Mouse (Mus musculus) midbrain, embryonic 15.5 days (tissue): Measurements from ENCODE around the gene Acnat1. TPM values are rescaled to one million over a fixed set of nuclear protein-coding genes. Genes with fewer than 3 reads are reported as not detected.
A peak's percentile ranks its signal among the peaks of the same experiment; 100 is the strongest.
"Not testable (repeated sequence)": the region's sequence is repeated elsewhere in the genome, so short reads cannot be mapped to it uniquely, and the experiment has no call there.

Source experiments
- ATAC-seq: fragments of 200-750 bp; cut with Nextera tagmentation; replicated peaks from 2 replicates; pipeline ENCODE4 v1.8.0; 2017; ENCODE audit warnings: moderate TSS enrichment
- H3K27ac ChIP-seq: fragments of 300-500 bp; sonication (generic); 2 replicates; pipeline ENCODE4 v1.5.1; 2015; ENCODE audit warnings: mild to moderate bottlenecking, inconsistent platforms
- H3K27me3 ChIP-seq: fragments of 300-500 bp; sonication (generic); replicated peaks from 2 replicates; pipeline ENCODE4 v1.6.1; 2015; ENCODE audit warnings: inconsistent platforms
- H3K36me3 ChIP-seq: fragments of 300-500 bp; sonication (generic); replicated peaks from 2 replicates; pipeline ENCODE4 v1.6.1; 2015; ENCODE audit warnings: inconsistent platforms
- H3K4me1 ChIP-seq: fragments of 300-500 bp; sonication (generic); 2 replicates; pipeline ENCODE4 v1.6.1; 2015; ENCODE audit warnings: inconsistent platforms
- H3K4me2 ChIP-seq: fragments of 300-500 bp; sonication (generic); 2 replicates; pipeline ENCODE4 v1.6.1; 2015; ENCODE audit warnings: inconsistent platforms, mild to moderate bottlenecking, moderate library complexity
- H3K4me3 ChIP-seq: fragments of 300-500 bp; sonication (generic); 2 replicates; pipeline ENCODE4 v1.5.1; 2015; ENCODE audit warnings: mild to moderate bottlenecking, inconsistent platforms
- H3K9ac ChIP-seq: fragments of 300-500 bp; sonication (generic); 2 replicates; pipeline ENCODE4 v1.6.1; 2015; ENCODE audit warnings: mild to moderate bottlenecking, inconsistent platforms
- H3K9me3 ChIP-seq: fragments of 300-500 bp; sonication (generic); 2 replicates; pipeline ENCODE4 v1.6.1; 2016; ENCODE audit warnings: inconsistent platforms
- WGBS: fragments of 180-500 bp; shearing (Covaris S2); methylation state at CpG from one replicate; pipeline ENCODE4 v1.1.7; 2015; ENCODE audit warnings: mixed read lengths; 5-methylcytosine and 5-hydroxymethylcytosine counted together
- polyA plus RNA-seq: library from polyadenylated mRNA; unstranded; fragments of >200 nt; fragmentation: Nextera tagmentation; extraction: Ambion mirVana; gene quantifications from 2 replicates; pipeline ENCODE4 v1.2.1, GENCODE M21; 2015

Acnat1 gene
- polyA plus RNA-seq, 1 experiment from 2014 or later = not detected

DNA sequence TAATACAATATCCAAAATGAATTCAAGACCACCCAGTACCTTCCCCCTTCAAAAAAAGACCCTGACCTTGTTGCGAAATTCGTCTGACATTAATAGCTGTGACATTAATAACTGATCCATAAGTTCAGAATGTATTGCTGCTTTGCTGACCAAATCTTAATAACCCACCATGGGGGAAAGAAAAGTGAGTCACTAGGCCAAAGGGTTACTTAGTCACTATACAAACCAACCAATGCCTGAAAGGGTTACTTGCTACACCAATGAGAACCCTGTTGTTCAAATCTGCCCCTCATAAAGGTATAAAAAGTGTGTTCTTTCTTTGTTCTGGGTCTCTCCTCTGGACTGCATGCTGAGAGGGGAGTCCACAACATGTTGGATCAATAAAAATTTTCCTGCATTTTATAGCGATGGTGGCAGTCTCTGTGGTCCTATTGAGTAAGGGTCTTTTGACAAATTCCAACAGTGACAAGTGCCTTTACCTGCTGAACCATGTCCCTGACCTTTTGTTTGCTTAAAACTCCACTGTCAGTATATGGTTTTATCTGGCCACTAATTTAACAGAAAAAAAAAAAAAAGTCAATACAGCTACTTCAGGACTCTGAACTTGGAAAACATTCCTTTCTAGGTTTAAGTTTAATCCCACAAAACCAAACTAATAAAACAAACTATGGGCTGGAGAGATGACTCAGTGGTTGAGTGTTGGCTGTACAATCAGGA is 12.4 kb upstream of the Acnat1 start:
- H3K36me3 ChIP-seq, H3K4me1 ChIP-seq, H3K9me3 ChIP-seq, H3K9ac ChIP-seq, H3K27me3 ChIP-seq, H3K27ac ChIP-seq, H3K4me3 ChIP-seq, H3K4me2 ChIP-seq, ATAC-seq: not testable (repeated sequence)
- 78% methylated on average over 3 of the region's 3 CpGs for WGBS

DNA sequence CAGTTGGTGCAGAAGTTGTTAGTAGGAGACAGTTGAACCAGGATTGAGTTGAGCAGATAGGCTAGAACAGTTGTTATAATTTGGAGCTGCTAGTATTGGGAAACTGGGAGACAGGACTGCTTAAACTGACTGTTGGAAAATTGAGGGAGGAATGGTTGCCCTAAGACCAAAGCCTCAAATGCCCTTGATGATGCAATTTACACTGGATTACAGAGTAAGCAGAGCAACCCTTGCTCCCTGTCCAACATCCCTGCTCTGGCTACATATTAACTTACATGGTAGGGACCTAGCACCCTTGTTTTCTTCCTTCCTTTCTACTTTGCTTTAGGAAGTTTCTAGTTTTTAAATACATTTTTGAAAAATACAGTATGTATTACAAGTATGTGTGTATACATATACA is 11.7 kb upstream of the Acnat1 start:
- H3K27ac ChIP-seq = no peak overlapping the region
- no peaks in the 10 kb centered on the region for H3K27me3 ChIP-seq
- H3K9me3 ChIP-seq = no peaks in the 10 kb centered on the region
- H3K9ac ChIP-seq = no peak overlapping the region
- H3K4me1 ChIP-seq = no peaks in the 10 kb centered on the region
- no peaks in the 10 kb centered on the region for H3K36me3 ChIP-seq
- H3K4me3 ChIP-seq = no peak overlapping the region
- H3K4me2 ChIP-seq = no peak overlapping the region
- ATAC-seq = no peak

DNA sequence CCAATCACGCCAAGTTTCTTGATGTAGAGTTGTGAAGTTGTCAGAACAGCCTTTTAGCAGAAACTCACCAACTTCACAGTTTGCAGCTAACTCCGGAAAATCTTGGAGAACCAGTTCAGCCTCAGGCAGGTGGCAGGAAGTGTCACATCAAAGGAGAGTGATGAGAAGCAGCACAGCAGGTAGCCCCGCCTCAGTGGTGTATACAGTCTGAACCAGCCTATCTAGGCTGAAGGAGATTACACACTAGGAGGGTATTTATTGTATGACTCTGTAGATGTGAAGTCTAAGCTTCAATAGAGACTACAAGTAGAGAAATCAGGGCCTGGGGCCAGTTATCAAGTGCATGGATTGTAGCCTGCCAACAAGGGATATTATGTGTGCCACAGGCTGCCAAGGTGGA is 7.2 kb upstream of the Acnat1 start:
- no peak overlapping the region for H3K27ac ChIP-seq
- ATAC-seq = 0 out of 2 replicates have a peak, but pooled peaks have one; percentile 27
- no peak overlapping the region for H3K9ac ChIP-seq
- WGBS = 56% methylated on average over 3 of the region's 3 CpGs
- H3K4me2 ChIP-seq = no peak overlapping the region
- no peaks in the 10 kb centered on the region for H3K9me3 ChIP-seq
- H3K4me3 ChIP-seq = no peak overlapping the region
- H3K27me3 ChIP-seq = no peaks in the 10 kb centered on the region
- no peaks in the 10 kb centered on the region for H3K36me3 ChIP-seq
- H3K4me1 ChIP-seq = peaks cover 7% of the 10 kb centered on the region; the same call in 1 of the 2 replicates

DNA sequence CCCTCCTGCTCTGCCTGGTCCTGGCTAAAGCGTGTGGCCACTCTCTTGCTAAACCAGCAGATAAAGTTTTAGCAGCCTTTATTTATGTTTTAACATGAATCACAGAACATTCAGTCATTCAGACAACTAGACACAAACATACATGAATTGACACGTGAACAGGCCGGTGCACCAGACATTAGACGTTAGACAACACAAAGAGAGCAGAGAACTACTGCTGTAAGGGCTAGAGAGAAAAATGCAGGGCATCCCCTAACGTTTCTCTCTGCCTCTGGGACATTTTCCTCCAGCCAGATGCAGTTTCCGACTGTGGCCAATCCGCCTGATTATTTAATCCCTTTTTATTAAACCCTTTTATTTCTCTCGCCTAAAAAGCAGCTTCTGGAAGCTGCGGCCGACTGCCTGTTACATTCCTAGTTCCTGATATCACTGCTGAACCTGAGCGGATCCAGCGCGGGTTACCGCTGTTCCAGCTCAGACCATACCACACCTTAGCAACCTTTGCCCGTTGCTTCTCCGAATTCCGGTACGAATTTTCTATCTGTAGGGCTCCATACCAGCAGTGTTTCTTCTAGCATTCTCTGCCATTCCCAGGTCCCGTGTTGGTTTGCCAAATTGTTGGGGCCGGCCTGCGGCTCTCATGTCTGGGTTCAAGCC is 6.5 kb upstream of the Acnat1 start:
- no peaks in the 10 kb centered on the region for H3K9me3 ChIP-seq
- no peaks in the 10 kb centered on the region for H3K36me3 ChIP-seq
- peaks cover 7% of the 10 kb centered on the region; the same call in 1 of the 2 replicates for H3K4me1 ChIP-seq
- no peak overlapping the region for H3K4me3 ChIP-seq
- peak overlapping the region; percentile 18; the same call in 1 of the 2 replicates for H3K4me2 ChIP-seq
- WGBS = 21% methylated on average over 21 of the region's 21 CpGs
- no peaks in the 10 kb centered on the region for H3K27me3 ChIP-seq
- no peak; the same call in 1 of the 2 replicates for ATAC-seq
- H3K9ac ChIP-seq = no peak overlapping the region
- H3K27ac ChIP-seq = no peak overlapping the region

DNA sequence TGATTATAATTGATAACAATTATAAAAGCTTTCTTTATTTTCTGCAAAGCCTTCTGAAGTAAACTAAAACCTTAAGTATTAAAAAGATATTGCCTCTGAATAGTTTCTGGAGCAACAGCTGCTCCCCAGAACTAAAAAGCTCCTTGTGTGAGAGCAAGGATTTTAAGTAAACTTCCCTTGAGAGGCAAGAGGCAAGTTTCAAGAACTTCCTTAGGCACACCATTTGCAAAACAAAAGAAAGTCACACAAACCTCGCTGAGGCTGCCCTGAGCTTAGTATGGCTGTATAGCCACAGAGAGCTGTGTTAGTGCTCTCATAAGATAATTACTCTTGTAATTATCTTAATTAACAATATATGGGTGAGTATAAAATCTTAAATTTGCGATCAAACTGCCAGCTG is 5.3 kb upstream of the Acnat1 start:
- H3K4me1 ChIP-seq, H3K27ac ChIP-seq, H3K4me3 ChIP-seq, H3K27me3 ChIP-seq, H3K36me3 ChIP-seq, H3K4me2 ChIP-seq, ATAC-seq, H3K9me3 ChIP-seq, H3K9ac ChIP-seq: not testable (repeated sequence)
- 13% methylated on average over 2 of the region's 2 CpGs for WGBS

DNA sequence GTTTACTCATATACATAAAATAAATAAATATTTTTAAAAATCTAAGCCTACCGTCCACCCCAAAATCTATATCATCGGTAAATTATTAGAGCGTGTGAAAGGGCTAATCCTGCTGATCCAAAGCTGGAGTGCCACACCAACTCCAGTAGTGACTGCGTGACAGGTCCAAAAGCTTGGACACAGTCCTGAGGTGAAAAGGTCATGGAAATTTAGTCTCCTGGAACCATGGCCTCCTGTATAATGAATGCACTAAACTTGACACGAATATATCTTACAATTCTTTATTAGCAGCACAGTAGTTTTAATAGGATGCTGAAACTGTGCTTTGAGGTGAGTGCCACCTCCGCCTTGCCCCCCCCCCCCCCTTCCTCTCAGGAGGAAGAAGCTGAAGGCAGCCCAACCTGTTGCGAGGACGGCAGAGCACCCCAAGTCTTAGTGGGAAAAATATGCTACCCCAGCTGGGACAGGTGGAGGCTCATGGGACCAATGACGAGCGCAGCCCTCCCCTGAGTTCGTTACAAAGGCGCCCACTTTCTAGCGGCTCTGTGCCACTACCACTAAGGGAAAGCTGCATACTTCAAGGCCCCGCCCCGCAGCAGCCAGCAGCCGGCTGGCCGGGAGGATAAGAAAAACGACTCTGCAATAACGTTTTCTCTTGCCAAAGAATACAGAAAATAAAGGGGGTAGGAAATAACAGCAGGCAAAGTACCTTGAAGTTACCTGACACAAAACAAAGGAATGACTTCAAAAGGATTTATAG is 4.6 kb upstream of the Acnat1 start:
- peak overlapping the region; percentile 18; the same call in 1 of the 2 replicates for H3K4me3 ChIP-seq
- H3K4me2 ChIP-seq = peak overlapping the region; percentile 48
- no peak overlapping the region for H3K9ac ChIP-seq
- H3K27ac ChIP-seq = no peak overlapping the region
- H3K9me3 ChIP-seq = no peaks in the 10 kb centered on the region
- no peaks in the 10 kb centered on the region for H3K36me3 ChIP-seq
- peaks cover 7% of the 10 kb centered on the region; the same call in 1 of the 2 replicates for H3K4me1 ChIP-seq
- H3K27me3 ChIP-seq = no peaks in the 10 kb centered on the region
- 16% methylated on average over 19 of the region's 19 CpGs for WGBS
- ATAC-seq = peak; percentile 60; the same call in 1 of the 2 replicates

DNA sequence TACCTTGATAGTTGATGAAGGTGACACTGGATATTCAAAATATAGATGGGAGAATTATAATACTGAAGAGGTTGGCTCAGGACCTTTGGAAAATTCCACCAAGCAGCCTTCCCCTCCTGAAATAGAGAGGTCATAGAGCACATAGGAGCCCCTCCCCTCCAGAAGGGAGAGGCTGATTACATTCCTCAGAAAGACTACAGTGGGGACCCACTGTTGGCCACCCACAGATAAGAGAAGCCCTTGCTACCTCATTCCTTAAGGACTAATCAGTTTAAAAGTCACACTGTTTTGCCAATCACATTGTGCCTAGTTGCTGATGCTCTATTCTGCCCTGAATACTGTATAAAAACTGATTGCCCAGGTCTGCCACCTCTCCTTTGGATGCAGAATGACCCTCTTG is 871 bp upstream of the Acnat1 start:
- Histone ChIP-seq H3K9ac (no peak overlapping the region), H3K9me3 (no peaks in the 10 kb centered on the region), H3K4me2 (no peak overlapping the region), H3K4me3 (no peak overlapping the region), H3K36me3 (no peaks in the 10 kb centered on the region), H3K27me3 (no peaks in the 10 kb centered on the region), H3K27ac (no peak overlapping the region), H3K4me1 (0 out of 2 replicates have a peak, but pooled peaks cover 4% of the 10 kb centered on the region)
- no peak for ATAC-seq

DNA sequence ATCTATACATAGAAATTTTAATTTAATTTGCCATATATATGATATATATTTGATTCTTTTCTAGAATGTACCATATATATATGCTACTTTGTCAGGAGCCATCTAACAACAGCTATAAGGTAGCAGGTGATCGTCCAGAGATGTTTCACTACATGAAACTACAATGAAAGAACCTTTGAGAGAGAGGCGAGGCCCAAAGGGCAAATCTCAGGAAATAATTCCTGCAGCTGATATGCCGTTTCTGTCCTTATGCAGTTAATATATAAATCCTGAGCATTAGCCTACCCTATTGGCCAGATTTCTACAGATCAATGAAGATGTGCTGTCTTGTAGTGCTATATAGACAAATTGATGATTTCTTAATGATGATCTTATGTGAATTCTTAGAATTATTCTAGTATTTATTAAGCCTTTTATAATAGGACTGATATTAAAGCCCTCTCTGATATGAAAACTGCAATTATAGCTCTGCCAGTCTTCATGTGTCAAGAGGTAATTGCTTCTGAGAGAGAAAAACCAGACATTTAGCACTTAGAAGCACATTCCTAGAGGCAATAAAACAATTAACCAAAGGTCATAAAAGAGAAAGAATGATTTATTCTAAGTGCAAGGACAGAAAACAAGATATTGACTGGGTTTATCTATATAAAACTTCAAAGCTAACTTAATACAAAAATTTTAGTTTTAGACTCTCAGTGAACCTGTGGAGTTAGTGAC is 4.1 kb downstream of the Acnat1 start:
- Histone ChIP-seq H3K4me3 (no peak overlapping the region), H3K27me3 (no peaks in the 10 kb centered on the region), H3K9me3 (no peaks in the 10 kb centered on the region), H3K4me1 (no peaks in the 10 kb centered on the region), H3K27ac (no peak overlapping the region), H3K36me3 (no peaks in the 10 kb centered on the region), H3K4me2 (no peak overlapping the region), H3K9ac (no peak overlapping the region)
- ATAC-seq = no peak
- WGBS = 85% methylated on average over 3 of the region's 3 CpGs

DNA sequence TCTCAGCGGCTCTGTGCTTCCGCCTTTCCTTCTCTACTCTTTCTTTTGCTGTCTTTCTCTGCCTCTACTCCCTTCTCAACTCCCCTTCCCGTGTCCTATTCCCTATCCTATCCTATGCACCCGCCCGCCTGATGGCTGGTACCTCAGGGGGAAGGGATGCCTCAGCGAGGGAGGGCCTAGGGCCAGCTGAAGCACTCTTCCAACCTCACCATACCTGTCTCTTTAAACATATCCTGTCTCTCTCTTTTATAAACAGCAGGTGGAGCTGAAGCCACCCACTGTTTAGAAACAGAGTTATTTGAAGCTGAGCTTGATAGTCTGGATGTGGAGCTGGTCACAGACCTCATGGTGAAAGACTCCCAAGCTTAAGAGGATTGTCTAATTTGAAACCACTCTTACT is 6.4 kb downstream of the Acnat1 start:
- Histone ChIP-seq H3K4me3 (no peak overlapping the region), H3K4me2 (no peak overlapping the region), H3K9ac (no peak overlapping the region), H3K27ac (no peak overlapping the region), H3K9me3 (no peaks in the 10 kb centered on the region), H3K4me1 (no peaks in the 10 kb centered on the region), H3K27me3 (no peaks in the 10 kb centered on the region), H3K36me3 (no peaks in the 10 kb centered on the region)
- ATAC-seq = no peak
- WGBS = 95% methylated on average over 6 of the region's 6 CpGs

DNA sequence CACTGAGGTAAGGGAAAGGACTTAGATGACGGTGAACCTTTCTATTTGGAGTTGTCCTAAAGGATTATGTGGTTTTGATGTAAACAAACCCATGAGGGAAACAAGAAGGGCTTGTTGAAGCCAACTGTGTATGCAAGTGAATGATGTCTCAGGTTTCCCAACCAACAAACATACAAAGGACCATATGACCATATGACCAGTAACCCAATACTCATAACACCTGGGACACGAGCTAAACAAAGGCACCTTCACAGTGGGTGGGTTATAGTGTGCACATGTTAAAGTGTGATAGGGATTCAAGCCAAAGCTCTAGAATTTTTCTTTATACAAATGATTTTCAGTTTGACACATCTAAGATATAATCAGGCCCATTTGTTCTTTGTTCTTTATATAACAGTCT is 17.5 kb downstream of the Acnat1 start:
- H3K27me3 ChIP-seq = no peaks in the 10 kb centered on the region
- no peaks in the 10 kb centered on the region for H3K9me3 ChIP-seq
- ATAC-seq = no peak
- no peaks in the 10 kb centered on the region for H3K36me3 ChIP-seq
- no peak overlapping the region for H3K4me3 ChIP-seq
- H3K4me2 ChIP-seq = no peak overlapping the region
- H3K4me1 ChIP-seq = no peaks in the 10 kb centered on the region
- WGBS = 84% methylated on average over 2 of the region's 2 CpGs
- no peak overlapping the region for H3K9ac ChIP-seq
- H3K27ac ChIP-seq = no peak overlapping the region

DNA sequence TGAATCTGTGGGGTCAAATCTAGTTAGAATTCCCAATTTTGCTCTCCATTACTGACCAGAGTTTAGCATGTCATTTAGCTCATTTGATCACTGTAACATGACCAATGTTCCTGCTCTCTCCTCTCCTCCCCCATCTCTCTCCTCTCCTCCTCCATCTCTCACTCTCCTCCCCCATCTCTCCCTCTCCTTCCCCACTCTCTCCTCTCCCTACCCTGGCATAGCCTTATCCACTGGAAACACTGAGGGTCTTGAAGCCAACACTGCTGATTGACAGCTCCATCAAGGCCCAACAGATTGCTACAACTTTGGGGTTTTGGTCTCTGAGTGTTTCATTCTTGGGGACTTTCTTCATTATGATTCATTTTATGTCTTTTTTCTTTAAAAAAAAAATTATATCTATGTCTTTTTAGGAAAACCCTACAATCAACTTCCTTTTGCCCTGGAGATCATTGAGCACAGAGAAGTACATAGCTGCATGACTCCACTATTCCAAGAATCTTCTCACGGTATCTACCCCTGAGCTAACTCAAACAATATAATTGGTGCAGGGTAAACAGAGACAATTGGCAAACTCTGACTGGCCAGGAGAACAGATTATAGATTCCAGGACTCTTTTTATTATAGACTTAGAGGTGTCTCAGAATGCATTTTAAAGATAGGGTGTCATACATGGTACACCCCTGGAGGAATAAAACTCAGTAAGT is 21.7 kb downstream of the Acnat1 start:
- Histone ChIP-seq H3K4me1 (no peaks in the 10 kb centered on the region), H3K4me3 (no peak overlapping the region), H3K27me3 (no peaks in the 10 kb centered on the region), H3K4me2 (no peak overlapping the region), H3K9ac (no peak overlapping the region), H3K36me3 (no peaks in the 10 kb centered on the region), H3K9me3 (no peaks in the 10 kb centered on the region), H3K27ac (no peak overlapping the region)
- ATAC-seq = no peak
- 78% methylated on average over 1 of the region's 1 CpGs for WGBS
